Mouse (Mus musculus) kidney, postnatal 36 days (tissue): ENCODE measurements around the gene Ggnbp2.

Experiments
- DNase-seq, 2 experiments: peaks; one replicate each; pipeline ENCODE4 v3.0.0; 2021 to 2022; ENCODE audit warnings: mixed read lengths in 2 of 2

Gene Ggnbp2

GRCm38 (mm10) chr11:84870337-84871043 lies at the start of gene Ggnbp2:
Ggnbp2 (minus strand) TSS chr11:84870817.
- DNase-seq: peak; percentile 94 to 96

DNA sequence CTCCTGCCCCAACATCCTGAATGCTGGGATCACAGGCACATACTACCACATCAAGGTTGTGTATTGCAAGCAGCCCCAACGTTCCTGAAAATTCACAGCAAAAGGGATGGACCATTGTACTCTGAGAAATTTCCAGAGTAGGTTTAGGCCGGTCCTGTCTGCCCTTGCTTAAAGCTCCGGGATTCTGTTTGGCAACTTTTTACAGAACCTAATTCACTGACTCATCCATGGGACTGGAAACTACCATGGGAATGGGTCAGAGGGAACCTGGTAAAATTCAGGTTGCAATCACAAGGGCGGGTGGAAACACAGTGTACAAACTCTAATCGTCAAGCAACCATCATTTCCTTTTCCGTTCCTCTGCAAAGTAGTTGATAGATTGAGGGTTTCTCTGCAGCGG lies 49.3 kb upstream of the Ggnbp2 start:
- DNase-seq: no peak

- peak; percentile 37 to 72 for DNase-seq
Measured at GRCm38 (mm10) chr11:84919276-84919675, 48.7 kb upstream of the Ggnbp2 start.

GRCm38 (mm10) chr11:84918425-84918824 lies 47.8 kb upstream of the Ggnbp2 start:
- DNase-seq: peak; percentile 88 to 98

DNA sequence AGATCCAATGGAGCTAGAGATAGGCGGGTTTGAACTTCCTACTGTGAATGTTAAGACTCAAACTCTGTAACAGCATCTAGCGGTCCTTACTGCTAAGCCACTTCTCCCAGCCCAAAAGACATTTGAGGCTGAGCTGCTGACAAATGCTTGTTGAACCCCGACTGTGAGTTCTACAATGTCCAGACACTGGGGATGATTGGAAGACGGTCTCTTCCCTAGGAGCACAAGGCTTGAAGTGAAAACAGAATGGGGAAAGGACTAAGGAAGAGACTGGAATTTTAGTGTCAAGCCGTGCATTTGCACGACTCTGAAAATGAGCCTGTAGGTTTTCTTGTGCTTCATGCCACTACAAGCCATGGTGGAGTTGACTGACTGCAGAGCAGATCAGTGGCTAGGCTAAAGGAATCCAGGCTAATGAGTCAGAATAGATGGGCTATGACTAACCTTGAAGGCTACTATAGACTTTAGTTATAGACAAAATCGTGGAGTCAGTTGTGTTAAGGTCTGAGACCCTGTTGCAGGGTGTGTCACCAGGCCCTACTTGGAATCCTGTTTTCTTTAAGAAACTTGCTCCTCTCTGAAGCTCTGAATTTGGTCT lies 46.2 kb upstream of the Ggnbp2 start:
- no peak for DNase-seq

DNA sequence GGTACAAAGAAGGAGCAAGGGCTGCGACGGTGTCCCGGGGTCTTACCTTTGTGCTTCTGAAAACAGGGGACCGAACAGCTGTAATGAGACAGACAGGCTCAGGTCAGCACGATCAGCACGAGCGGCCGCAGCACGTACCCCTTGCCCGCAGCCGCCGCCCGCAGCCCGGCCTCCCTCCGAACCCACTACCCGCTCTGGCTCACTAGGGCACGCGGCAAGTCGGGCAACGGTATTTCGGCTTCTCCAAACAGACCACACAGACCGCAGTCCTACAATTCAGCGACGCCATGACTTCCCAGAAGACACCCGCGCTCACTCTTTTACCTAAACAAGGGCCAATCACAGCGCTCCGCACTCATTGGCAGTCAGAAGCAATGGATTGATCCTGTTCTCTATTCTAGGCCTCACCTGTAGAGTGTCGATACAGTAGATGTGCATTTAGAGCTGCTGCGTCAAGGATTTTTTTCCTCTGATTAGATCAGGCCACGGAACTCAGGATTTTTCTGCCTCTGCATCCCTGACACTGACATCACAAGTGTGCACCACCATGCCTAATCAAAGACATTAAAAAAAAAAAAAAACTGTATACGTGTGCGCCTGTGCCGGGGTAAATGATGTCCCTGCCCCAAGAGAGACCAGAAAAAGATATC lies 45.6 kb upstream of the Ggnbp2 start, which contains the start of gene Znhit3:
Gene Znhit3, minus strand, starts transcription at position 314 of the 650 bp plus-strand sequence.
- peak; percentile 87 to 93 for DNase-seq

- no peak for DNase-seq
Measured at GRCm38 (mm10) chr11:84914673-84915072, 44.1 kb upstream of the Ggnbp2 start.

GRCm38 (mm10) chr11:84910411-84910810 lies 39.8 kb upstream of the Ggnbp2 start:
- DNase-seq: no peak

- no peak for DNase-seq
Measured at GRCm38 (mm10) chr11:84908480-84908879, 37.9 kb upstream of the Ggnbp2 start.

GRCm38 (mm10) chr11:84907081-84907480 lies 36.5 kb upstream of the Ggnbp2 start:
- no peak for DNase-seq

DNA sequence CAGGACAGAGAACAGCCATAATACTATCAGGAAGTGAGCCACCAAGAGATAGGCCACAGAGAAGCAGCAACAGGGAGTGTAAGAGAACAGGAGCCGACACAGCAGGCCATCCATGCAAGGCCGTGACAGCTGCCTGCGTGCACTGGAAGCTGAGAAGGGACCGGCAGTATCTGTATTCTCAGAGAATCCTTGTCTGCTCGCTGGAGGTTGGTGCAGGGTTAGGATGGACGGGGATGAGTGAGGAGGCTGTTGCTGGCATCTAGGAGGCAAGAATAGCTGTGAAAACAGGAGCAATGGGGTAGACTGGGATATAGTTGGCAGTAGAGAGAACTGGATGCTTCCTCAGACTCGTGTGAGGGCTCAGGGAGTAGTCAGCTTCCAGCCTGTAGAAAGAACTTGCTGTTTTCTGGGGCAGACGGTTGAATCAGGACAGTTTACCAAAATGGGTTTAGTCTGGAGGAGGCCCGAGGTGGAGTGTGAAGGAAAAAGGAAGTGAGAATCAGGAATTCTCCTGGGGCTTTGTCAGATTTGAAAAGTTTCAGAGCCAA lies 34.1 kb upstream of the Ggnbp2 start:
- DNase-seq: no peak

- no peak for DNase-seq
Measured at GRCm38 (mm10) chr11:84893113-84893512, 22.5 kb upstream of the Ggnbp2 start.

GRCm38 (mm10) chr11:84891705-84892104 lies 21.1 kb upstream of the Ggnbp2 start:
- no peak for DNase-seq

DNA sequence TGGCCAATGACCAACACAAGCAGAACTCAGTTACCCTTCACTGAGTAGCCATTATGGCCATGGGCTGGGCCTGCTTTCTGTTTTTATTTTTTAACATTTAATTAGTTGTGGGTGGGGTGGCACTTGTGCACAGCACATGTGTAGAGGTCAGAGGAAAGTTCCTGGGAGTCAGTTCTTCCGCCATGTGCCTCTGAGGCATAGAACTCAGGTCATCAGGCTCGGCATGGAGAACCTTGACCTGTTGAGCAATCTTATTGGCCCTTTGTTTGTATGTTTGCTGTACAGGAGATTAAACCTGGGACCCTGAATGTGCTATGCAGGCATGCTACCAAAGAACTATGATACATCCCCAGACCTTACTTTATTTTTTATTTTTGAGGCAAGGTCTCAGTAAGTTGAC lies 18.9 kb upstream of the Ggnbp2 start:
- DNase-seq: peak in 1 of 2 experiments; percentile 13

GRCm38 (mm10) chr11:84888025-84888424 lies 17.4 kb upstream of the Ggnbp2 start:
- DNase-seq: no peak

GRCm38 (mm10) chr11:84886767-84887511 lies 16.3 kb upstream of the Ggnbp2 start:
- DNase-seq: peak in 1 of 2 experiments; percentile 56

GRCm38 (mm10) chr11:84886236-84886635 lies 15.6 kb upstream of the Ggnbp2 start:
- DNase-seq: peak; percentile 57 to 75

DNA sequence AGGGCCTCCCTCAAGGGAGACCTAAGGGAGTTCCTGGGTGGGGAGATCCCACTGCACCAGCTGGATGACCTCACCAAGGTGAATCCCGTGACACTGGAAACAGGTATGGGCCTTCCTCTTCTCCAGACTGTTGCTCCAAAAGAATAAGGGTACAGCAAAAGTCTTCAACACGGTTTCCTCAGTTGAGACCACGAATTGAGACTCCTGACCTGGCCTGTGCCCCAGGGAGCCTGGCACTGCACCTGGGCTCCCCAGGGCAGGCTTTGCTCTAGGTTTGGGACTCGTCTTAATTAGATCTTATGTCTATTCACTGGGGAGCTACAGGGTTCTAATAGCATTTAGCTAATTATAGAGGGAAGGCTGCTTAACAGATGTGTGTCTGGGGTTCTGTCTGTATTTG lies 14.6 kb upstream of the Ggnbp2 start:
- no peak for DNase-seq

DNA sequence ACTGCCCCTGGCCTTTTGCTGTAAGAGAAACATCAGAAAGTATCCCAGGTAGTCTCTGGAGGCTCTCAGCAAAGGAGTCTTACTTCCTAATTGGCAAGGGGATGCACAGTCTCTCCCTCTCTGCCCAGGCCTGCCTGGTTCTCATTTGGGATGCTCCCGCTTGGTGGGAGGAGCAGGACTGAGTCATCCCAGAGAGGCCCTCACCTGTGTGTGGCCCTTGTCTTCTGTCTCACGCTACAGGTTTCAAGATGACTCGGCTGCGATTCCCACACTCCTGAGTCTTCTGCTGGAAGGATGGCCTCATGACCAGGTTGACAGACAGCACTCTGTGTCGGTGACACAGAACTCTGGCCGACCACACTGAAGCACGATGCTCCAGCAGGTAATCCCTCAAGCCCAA lies 11.7 kb upstream of the Ggnbp2 start:
- no peak for DNase-seq

DNA sequence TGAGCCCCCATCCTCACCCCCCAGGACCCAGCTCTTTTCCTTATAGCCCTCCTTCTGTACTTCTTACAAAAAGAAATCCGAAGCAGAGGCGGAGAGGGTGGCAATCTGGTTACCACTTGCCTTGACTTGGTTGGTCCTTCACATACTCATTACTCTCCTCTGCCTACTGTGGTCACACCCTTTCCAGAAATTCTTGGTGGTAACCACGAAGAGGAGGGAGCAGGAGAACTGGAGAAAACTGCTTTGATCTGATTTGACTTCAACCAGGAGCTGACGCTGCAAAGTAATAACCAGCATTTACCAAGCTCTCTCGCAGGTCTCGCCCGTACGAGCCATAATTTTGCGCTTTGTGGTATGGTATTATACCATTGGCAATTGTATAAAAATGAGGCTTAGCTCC lies 10.4 kb upstream of the Ggnbp2 start:
- no peak for DNase-seq

GRCm38 (mm10) chr11:84880465-84880961 lies 9.9 kb upstream of the Ggnbp2 start:
- peak; percentile 70 to 77 for DNase-seq

- DNase-seq: peak; percentile 83 to 92
Measured at GRCm38 (mm10) chr11:84879772-84880464, 9.3 kb upstream of the Ggnbp2 start, which contains the start of the genes Myo19 and Pigw. Myo19 (plus strand) TSS chr11:84880148. Pigw (minus strand) TSS chr11:84880285.
